Mouse (Mus musculus) testis, adult 2 months (tissue): ENCODE results near the gene H2-Ab1. TPM values are rescaled to one million over a fixed set of nuclear protein-coding genes. Genes with fewer than 3 reads are reported as not detected.

Experiments
- H3K27ac ChIP-seq: fragments of 200-500 bp; 2 replicates; pipeline ENCODE4 v1.5.1; 2012; ENCODE audit warnings: low read depth, low read length; ENCODE audit not compliant: control insufficient read depth, insufficient read depth
- H3K27me3 ChIP-seq: fragments of 200-500 bp; 2 replicates; pipeline ENCODE4 v1.6.1; 2012; ENCODE audit warnings: mild to moderate bottlenecking, low read length, moderate library complexity; ENCODE audit not compliant: control insufficient read depth, insufficient read depth
- H3K36me3 ChIP-seq: fragments of 200-500 bp; 2 replicates; pipeline ENCODE4 v1.6.1; 2012; ENCODE audit warnings: mild to moderate bottlenecking, low read length; ENCODE audit not compliant: control insufficient read depth, insufficient read depth
- H3K4me1 ChIP-seq: fragments of 200-500 bp; 2 replicates; pipeline ENCODE4 v1.6.1; 2012; ENCODE audit warnings: low read length; ENCODE audit not compliant: control insufficient read depth, insufficient read depth
- H3K4me3 ChIP-seq: fragments of 200-500 bp; 2 replicates; pipeline ENCODE4 v1.5.1; 2012; ENCODE audit warnings: low read depth, mild to moderate bottlenecking, low read length, moderate library complexity, mixed read lengths; ENCODE audit not compliant: control insufficient read depth
- CTCF ChIP-seq: fragments of 200-500 bp; IDR thresholded peaks from 2 replicates; pipeline ENCODE4 v1.5.1; 2012; ENCODE audit warnings: low read depth, mild to moderate bottlenecking, inconsistent platforms, low read length, moderate library complexity; ENCODE audit not compliant: control insufficient read depth, insufficient read depth, insufficient replicate concordance
- POLR2A ChIP-seq: fragments of 200-500 bp; IDR thresholded peaks from 2 replicates; pipeline ENCODE4 v1.6.1; 2012; ENCODE audit warnings: low read depth, mild to moderate bottlenecking, inconsistent platforms, low read length, moderate library complexity; ENCODE audit not compliant: control insufficient read depth
- polyA plus RNA-seq: library from polyadenylated mRNA; depleted of rRNA; stranded (reverse); fragments of >200 nt; gene quantifications from 2 replicates; pipeline ENCODE4 v1.2.3, GENCODE M21; 2012

Gene H2-Ab1
- polyA plus RNA-seq, 1 experiment = 31.1 TPM

DNA sequence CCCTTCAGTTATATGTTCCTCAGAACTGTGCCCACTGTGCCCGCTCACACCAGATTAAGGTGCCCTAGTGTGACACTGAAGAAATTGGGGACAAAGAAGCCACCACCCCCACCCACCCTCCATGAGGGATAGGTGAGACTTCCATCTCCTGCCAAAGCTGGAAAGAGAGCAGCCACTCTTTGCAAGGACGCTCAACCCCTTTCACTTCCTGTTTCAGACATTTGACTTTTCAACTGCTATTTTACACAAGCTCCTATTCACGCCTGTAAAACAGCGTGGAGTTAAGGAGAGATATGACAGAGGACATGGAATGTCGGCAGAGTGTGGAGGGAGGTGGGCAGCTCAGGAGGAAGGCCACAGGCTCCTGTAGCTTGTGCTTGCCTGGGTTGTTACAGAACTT lies 29.0 kb downstream of the H2-Ab1 start:
- Histone ChIP-seq H3K27ac (no peak overlapping the region), H3K4me1 (peaks cover 2% of the 10 kb centered on the region), H3K27me3 (no peaks in the 10 kb centered on the region), H3K4me3 (no peak overlapping the region), H3K36me3 (no peaks in the 10 kb centered on the region)
- TF ChIP-seq POLR2A = no peak
- no peak for TF ChIP-seq CTCF

DNA sequence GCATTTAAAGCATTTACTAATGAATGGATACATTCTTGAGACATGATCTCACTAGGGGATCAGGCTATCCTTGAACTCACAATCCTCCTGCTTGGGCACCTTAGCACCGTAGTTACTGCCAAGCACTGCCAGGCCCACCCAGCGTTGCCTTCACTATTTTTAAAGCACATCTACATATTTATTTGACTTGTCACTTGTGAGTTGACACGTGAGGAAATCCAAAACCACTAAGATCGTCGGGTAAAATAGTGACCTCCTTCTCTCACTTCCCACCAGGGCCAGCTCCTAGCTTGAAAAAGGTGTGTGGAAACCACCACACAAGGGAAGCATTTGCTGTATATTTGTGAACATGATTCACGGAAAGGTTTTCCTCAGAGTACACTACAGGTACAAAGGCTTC lies 29.5 kb downstream of the H2-Ab1 start:
- Histone ChIP-seq H3K27me3 (no peaks in the 10 kb centered on the region), H3K4me1 (peaks cover 4% of the 10 kb centered on the region), H3K36me3 (no peaks in the 10 kb centered on the region), H3K4me3 (no peak overlapping the region), H3K27ac (no peak overlapping the region)
- TF ChIP-seq POLR2A (no peak), CTCF (no peak)

DNA sequence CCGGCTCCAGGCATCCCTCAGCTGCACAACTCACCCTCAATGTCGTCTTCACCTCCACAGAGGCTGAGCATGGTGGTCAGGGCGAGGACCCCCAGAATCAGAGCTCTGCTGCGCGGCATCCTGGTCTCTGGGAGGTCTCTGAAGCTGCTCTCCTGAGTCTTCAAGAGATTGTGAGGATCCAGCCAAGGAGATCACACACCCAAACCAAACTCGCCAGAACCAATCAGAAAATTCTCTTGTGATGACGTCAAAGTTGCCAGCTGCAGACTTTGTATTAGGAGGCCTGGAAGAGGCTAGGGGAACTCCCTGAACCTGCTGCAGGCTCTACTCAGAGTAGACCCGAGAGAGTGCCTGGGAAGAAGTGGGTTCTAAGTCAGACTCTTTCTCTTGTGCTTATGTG lies 30.2 kb downstream of the H2-Ab1 start, which contains the start of gene H2-Aa:
H2-Aa (minus strand) TSS at position 176 of the 400 bp plus-strand sequence.
- H3K36me3 ChIP-seq = no peaks in the 10 kb centered on the region

DNA sequence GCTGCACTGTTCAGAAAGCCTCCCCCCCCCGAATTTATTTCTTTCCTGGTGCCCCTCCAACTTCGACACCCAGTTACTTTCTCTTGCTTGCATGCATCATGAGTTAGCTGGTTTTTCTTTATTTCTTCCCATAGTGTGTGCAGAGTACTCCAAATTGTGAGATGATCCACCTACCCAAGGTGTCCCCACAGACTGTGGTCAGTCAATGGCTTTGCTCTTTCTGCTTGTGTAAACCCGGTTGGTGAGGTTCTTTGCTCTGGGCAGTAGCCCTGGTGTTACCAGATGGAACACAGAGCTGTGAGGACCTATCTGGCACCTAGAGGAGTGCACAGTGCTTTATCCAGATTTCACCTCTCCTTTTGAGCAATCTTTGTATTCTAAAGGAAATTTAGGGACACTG lies 30.6 kb downstream of the H2-Ab1 start:
- no peaks in the 10 kb centered on the region for H3K27me3 ChIP-seq
- no peak overlapping the region for H3K4me3 ChIP-seq
- TF ChIP-seq POLR2A (no peak), CTCF (no peak)
- peaks cover 4% of the 10 kb centered on the region for H3K4me1 ChIP-seq
- no peaks in the 10 kb centered on the region for H3K36me3 ChIP-seq
- no peak overlapping the region for H3K27ac ChIP-seq

More for the DNA sequence above, 30.2 kb downstream of the H2-Ab1 start, which contains the start of gene H2-Aa:
- H3K4me3 ChIP-seq = no peak within 1 kb of the TSS
- no peaks in the 10 kb centered on the region for H3K27me3 ChIP-seq
- H3K4me1 ChIP-seq = peaks cover 4% of the 10 kb centered on the region
- no peak for TF ChIP-seq POLR2A
- no peak for TF ChIP-seq CTCF
- H3K27ac ChIP-seq = no peak within 1 kb of the TSS

DNA sequence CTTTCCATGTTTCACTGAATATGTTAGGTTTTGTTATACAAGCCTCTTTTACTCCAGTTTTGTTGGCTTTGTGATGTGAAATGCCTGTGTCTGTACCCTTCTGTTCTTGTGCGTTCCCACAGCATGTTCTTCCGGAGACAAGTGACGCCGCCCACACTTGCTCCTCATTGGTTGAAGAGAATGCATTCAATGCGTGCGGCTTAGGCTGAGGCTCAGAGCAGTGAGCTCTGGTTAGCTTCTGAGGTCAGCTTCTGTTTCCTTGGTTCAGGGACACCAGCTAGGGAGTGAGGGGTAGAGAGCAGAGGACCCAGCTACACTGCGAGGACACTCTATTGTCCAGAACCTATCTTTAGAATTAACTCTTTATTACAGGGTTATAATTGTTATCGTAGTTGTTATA lies 34.1 kb downstream of the H2-Ab1 start:
- Histone ChIP-seq H3K27ac (no peak overlapping the region), H3K27me3 (no peaks in the 10 kb centered on the region), H3K4me1 (peaks cover 8% of the 10 kb centered on the region), H3K4me3 (no peak overlapping the region), H3K36me3 (no peaks in the 10 kb centered on the region)
- TF ChIP-seq CTCF (no peak), POLR2A (no peak)

DNA sequence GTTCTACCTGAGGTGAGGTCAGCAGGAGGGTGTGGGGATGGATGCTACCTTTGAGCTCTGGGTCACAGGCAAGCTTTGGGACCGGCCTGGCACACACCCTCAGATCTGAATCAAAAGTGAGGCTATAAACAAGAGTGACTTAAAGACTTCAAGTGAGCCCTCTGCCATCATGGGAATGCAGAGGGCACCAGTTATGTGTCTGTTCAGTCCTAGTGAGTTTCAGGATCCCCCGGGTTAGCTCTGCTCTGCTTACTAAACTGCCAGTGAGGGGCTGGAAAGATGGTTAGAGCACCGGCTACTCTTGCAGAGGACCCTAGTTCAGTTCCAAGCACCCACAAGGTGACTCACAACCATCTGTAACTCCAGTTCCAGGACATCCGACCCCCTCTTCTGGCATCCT lies 35.1 kb downstream of the H2-Ab1 start:
- Histone ChIP-seq H3K4me1 (peaks cover 6% of the 10 kb centered on the region), H3K27ac (no peak overlapping the region), H3K27me3 (no peaks in the 10 kb centered on the region), H3K36me3 (no peaks in the 10 kb centered on the region), H3K4me3 (no peak overlapping the region)
- no peak for TF ChIP-seq POLR2A

DNA sequence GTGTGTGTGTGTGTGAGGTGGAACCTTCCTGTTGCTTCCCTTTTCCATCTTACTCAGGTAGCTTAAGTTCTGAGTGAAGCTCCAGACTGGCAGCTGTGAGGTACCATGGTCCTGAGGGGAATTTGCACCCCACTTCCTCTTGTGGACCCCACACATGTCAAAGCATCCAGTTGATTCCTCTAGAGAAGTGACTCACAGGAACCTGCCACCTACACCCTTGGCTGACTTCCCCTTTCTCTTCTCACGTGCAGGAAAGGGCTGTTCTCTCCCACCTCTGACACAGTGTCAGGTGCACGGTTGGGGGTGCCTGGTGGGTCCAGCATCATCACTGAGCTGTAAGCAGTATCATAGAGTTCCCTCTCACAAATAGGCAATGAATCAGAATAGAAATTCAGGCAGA lies 36.0 kb downstream of the H2-Ab1 start:
- no peak for TF ChIP-seq CTCF
- TF ChIP-seq POLR2A = no peak
- Histone ChIP-seq H3K36me3 (no peaks in the 10 kb centered on the region), H3K4me1 (peaks cover 6% of the 10 kb centered on the region), H3K27ac (no peak overlapping the region), H3K27me3 (no peaks in the 10 kb centered on the region), H3K4me3 (no peak overlapping the region)

DNA sequence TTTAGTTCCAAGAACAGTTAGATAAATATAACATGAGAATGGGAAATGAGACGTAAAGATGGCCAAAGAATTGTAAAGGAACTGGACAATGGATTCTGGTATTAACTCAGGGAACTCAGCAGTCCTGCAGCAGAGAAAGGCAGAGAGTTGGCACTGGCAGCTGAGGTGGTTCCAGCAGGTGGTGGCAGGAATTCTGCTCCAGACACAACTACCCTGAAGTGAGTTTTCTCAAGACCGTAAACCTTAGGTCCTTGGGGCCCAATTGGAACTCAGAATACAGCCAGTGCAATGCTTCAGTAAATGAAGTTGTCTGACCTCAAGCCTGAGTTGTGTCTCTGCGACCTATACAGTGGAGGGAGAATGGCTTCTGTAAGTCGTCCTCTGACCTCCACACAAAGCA lies 36.8 kb downstream of the H2-Ab1 start:
- Histone ChIP-seq H3K4me1 (peaks cover 6% of the 10 kb centered on the region), H3K36me3 (no peaks in the 10 kb centered on the region), H3K27me3 (no peaks in the 10 kb centered on the region), H3K27ac (no peak overlapping the region), H3K4me3 (no peak overlapping the region)
- TF ChIP-seq CTCF = no peak
- TF ChIP-seq POLR2A = no peak
